Mouse (Mus musculus) E14TG2a.4 (cell line): ENCODE data around the gene Efcab11.

Experiments
- CTCF ChIP-seq: conservative IDR thresholded peaks from 2 replicates; pipeline ENCODE4 v1.5.1; 2014; ENCODE audit warnings: low read length
- NANOG ChIP-seq: IDR thresholded peaks from 2 replicates; pipeline ENCODE4 v1.6.1; 2014; ENCODE audit warnings: borderline replicate concordance, low read length, mixed read lengths

- TF ChIP-seq CTCF (no peak), NANOG (no peak)
Observed at GRCm38 (mm10) chr12:99780396-99780795, 103.8 kb downstream of the Efcab11 start.
